Mouse (Mus musculus): ENCODE data around the gene Tango6.

Gene Tango6

GRCm38 (mm10) chr8:106700131-106700530, 17.3 kb downstream of the Tango6 start:
- DNase-seq (ENCODE audit: low read depth, low spot score), result no peak

GRCm38 (mm10) chr8:106701360-106701759, 18.5 kb downstream of the Tango6 start:
- no peak for DNase-seq (ENCODE audit: low read depth, low spot score)

- DNase-seq (ENCODE audit: low read depth, low spot score), result no peak
Observed at GRCm38 (mm10) chr8:106704199-106704900, 21.5 kb downstream of the Tango6 start.

GRCm38 (mm10) chr8:106704901-106705321, 22.0 kb downstream of the Tango6 start:
- DNase-seq (ENCODE audit: low read depth, low spot score), result no peak

GRCm38 (mm10) chr8:106706194-106706593, 23.3 kb downstream of the Tango6 start:
- DNase-seq (ENCODE audit: low read depth, low spot score), result no peak

- DNase-seq (ENCODE audit: low read depth, low spot score), result no peak
Observed at GRCm38 (mm10) chr8:106710002-106710401, 27.1 kb downstream of the Tango6 start.

- no peak for DNase-seq (ENCODE audit: low read depth, low spot score)
Observed at GRCm38 (mm10) chr8:106712487-106712886, 29.6 kb downstream of the Tango6 start.

- DNase-seq (ENCODE audit: low read depth, low spot score), result no peak
Observed at GRCm38 (mm10) chr8:106714297-106714696, 31.4 kb downstream of the Tango6 start.

GRCm38 (mm10) chr8:106718091-106718500, 35.2 kb downstream of the Tango6 start:
- DNase-seq (ENCODE audit: low read depth, low spot score), result peak; percentile 76

GRCm38 (mm10) chr8:106720921-106721320, 38.1 kb downstream of the Tango6 start:
- DNase-seq (ENCODE audit: low read depth, low spot score), result no peak

GRCm38 (mm10) chr8:106722453-106722852, 39.6 kb downstream of the Tango6 start:
- no peak for DNase-seq (ENCODE audit: low read depth, low spot score)

- no peak for DNase-seq (ENCODE audit: low read depth, low spot score)
Observed at GRCm38 (mm10) chr8:106723921-106724320, 41.1 kb downstream of the Tango6 start.

- no peak for DNase-seq (ENCODE audit: low read depth, low spot score)
Observed at GRCm38 (mm10) chr8:106726551-106726950, 43.7 kb downstream of the Tango6 start.

GRCm38 (mm10) chr8:106727241-106727835, 44.5 kb downstream of the Tango6 start:
- no peak for DNase-seq (ENCODE audit: low read depth, low spot score)

GRCm38 (mm10) chr8:106727889-106728288, 45.0 kb downstream of the Tango6 start:
- no peak for DNase-seq (ENCODE audit: low read depth, low spot score)

- DNase-seq (ENCODE audit: low read depth, low spot score), result no peak
Observed at GRCm38 (mm10) chr8:106732921-106733320, 50.1 kb downstream of the Tango6 start.

GRCm38 (mm10) chr8:106733703-106734102, 50.8 kb downstream of the Tango6 start:
- no peak for DNase-seq (ENCODE audit: low read depth, low spot score)

GRCm38 (mm10) chr8:106734222-106734621, 51.4 kb downstream of the Tango6 start:
- no peak for DNase-seq (ENCODE audit: low read depth, low spot score)

GRCm38 (mm10) chr8:106736861-106737662, 54.2 kb downstream of the Tango6 start:
- DNase-seq (ENCODE audit: low read depth, low spot score), result no peak

- no peak for DNase-seq (ENCODE audit: low read depth, low spot score)
Observed at GRCm38 (mm10) chr8:106737846-106738245, 55.0 kb downstream of the Tango6 start.

GRCm38 (mm10) chr8:106742321-106742720, 59.5 kb downstream of the Tango6 start:
- no peak for DNase-seq (ENCODE audit: low read depth, low spot score)

- DNase-seq (ENCODE audit: low read depth, low spot score), result no peak
Observed at GRCm38 (mm10) chr8:106743361-106743760, 60.5 kb downstream of the Tango6 start.
